Mouse (Mus musculus) ES-Bruce4 (cell line): ENCODE data around the gene Olfr1061.
"Not testable (repeated sequence)": the region's sequence is repeated elsewhere in the genome, so short reads cannot be mapped to it uniquely, and the experiment has no call there.

Source experiments
- CTCF ChIP-seq: IDR thresholded peaks from one replicate; pipeline ENCODE4 v1.8.1; 2011; ENCODE audit warnings: low read depth, low read length
- EP300 ChIP-seq: IDR thresholded peaks from 2 replicates; pipeline ENCODE4 v1.6.1; 2011; ENCODE audit warnings: low read depth, low read length; ENCODE audit not compliant: insufficient read depth

GRCm38 (mm10) chr2:86366342-86366741, 47.5 kb downstream of the Olfr1061 start:
- TF ChIP-seq CTCF, EP300: not testable (repeated sequence)
